Mouse (Mus musculus): ENCODE data around the gene Vmp1. TPM values are rescaled to one million over a fixed set of nuclear protein-coding genes. Genes with fewer than 3 reads are reported as not detected.

Gene Vmp1
- polyA plus RNA-seq, 1 experiment from 2014 or later = 151 TPM

DNA sequence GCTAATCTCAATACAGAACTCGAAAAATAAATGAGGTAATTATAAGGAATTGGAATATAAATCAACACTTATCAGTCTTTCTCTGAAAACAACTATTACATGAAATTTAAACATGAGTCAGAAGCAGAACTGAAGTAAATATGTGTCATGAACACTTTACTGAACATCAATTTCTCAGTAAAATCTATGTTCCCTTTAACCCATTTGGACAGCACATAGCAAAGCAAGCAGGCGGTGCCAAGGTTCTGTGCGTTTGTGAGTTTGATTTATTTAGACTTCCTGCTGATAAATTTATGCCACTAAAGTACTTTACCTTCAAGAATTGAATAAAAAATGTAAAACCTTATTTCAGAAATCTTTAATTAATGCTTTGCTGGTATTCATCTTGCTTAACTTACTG, 54.2 kb downstream of the Vmp1 start:
- H3K4me1 ChIP-seq (ENCODE audit: control insufficient read depth, insufficient read depth, low read length) = no peaks in the 10 kb centered on the region

DNA sequence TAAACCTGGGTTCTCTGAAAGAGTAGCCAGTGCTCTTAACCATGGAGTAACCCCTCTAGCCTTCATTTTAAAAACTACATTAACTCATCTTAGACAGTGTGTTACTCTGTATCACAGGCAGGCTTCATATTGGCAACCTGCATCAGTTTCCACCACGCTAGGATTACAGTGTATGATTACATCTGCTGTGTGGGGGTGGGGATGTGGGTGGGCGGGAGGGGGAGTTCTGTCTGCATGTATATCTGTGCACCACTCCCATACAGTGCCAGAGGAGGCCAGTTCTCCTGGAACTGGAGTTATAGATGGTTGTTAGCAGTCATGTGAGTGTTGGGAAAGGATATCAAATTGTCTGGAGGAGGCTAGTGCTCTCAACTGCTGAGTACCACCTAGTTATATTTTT, 55.2 kb downstream of the Vmp1 start:
- no peak for ATAC-seq (ENCODE audit: low read depth)
- H3K9me3 ChIP-seq (ENCODE audit: control insufficient read depth, low read length) = no peaks in the 10 kb centered on the region
- 92% methylated on average over 2 of the region's 2 CpGs for WGBS
- no peaks in the 10 kb centered on the region for H3K4me1 ChIP-seq (ENCODE audit: control insufficient read depth, insufficient read depth, low read length)
- no peak overlapping the region for H3K4me2 ChIP-seq (ENCODE audit: low read depth, low read length)
- H3K4me3 ChIP-seq (ENCODE audit: low read depth, low read length) = no peak overlapping the region
- no peaks in the 10 kb centered on the region for H3K27me3 ChIP-seq (ENCODE audit: control insufficient read depth, insufficient read depth, low read length)
- no peak overlapping the region for H3K9ac ChIP-seq (replicated peaks; ENCODE audit: low read depth, low read length)
- no peak overlapping the region for H3K27ac ChIP-seq (ENCODE audit: low read depth, low read length)
- H3K36me3 ChIP-seq (ENCODE audit: control insufficient read depth, insufficient read depth, low read length) = no peaks in the 10 kb centered on the region; the same call in 1 of the 2 replicates

More for the DNA sequence above, 54.2 kb downstream of the Vmp1 start:
- no peaks in the 10 kb centered on the region for H3K9me3 ChIP-seq (ENCODE audit: control insufficient read depth, low read length)
- H3K27me3 ChIP-seq (ENCODE audit: control insufficient read depth, insufficient read depth, low read length) = no peaks in the 10 kb centered on the region
- WGBS = 85% methylated on average over 3 of the region's 3 CpGs
- H3K27ac ChIP-seq (ENCODE audit: low read depth, low read length) = no peak overlapping the region
- no peak overlapping the region for H3K4me2 ChIP-seq (ENCODE audit: low read depth, low read length)
- ATAC-seq (ENCODE audit: low read depth) = no peak
- no peak overlapping the region for H3K9ac ChIP-seq (replicated peaks; ENCODE audit: low read depth, low read length)
- no peak overlapping the region for H3K4me3 ChIP-seq (ENCODE audit: low read depth, low read length)
- no peaks in the 10 kb centered on the region; the same call in 1 of the 2 replicates for H3K36me3 ChIP-seq (ENCODE audit: control insufficient read depth, insufficient read depth, low read length)

DNA sequence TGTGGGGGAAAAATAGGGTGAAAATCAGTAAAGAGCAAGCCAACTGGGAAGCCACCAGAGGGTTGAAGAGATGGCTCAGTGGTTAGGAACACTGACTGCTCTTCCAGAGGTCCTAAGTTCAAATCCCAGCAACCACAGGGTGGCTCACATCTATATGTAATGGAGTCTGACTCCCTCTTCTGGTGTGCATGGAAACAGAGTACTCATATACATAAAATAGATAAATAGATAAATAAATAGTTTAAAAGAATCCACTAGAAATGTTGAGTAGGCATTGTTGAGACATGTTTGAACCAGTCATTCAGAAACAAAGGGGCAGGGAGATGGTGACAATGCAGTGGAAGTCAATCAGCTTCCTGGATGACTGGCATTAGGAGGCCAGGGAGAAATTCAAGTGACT, 56.0 kb downstream of the Vmp1 start:
- no peak overlapping the region for H3K27ac ChIP-seq (ENCODE audit: low read depth, low read length)
- H3K27me3 ChIP-seq (ENCODE audit: control insufficient read depth, insufficient read depth, low read length) = no peaks in the 10 kb centered on the region
- no peaks in the 10 kb centered on the region for H3K36me3 ChIP-seq (ENCODE audit: control insufficient read depth, insufficient read depth, low read length)
- no peak for ATAC-seq (ENCODE audit: low read depth)
- H3K4me1 ChIP-seq (ENCODE audit: control insufficient read depth, insufficient read depth, low read length) = no peaks in the 10 kb centered on the region
- no peak overlapping the region for H3K9ac ChIP-seq (replicated peaks; ENCODE audit: low read depth, low read length)
- no peak overlapping the region for H3K4me2 ChIP-seq (ENCODE audit: low read depth, low read length)
- H3K4me3 ChIP-seq (ENCODE audit: low read depth, low read length) = no peak overlapping the region
- no peaks in the 10 kb centered on the region for H3K9me3 ChIP-seq (ENCODE audit: control insufficient read depth, low read length)

DNA sequence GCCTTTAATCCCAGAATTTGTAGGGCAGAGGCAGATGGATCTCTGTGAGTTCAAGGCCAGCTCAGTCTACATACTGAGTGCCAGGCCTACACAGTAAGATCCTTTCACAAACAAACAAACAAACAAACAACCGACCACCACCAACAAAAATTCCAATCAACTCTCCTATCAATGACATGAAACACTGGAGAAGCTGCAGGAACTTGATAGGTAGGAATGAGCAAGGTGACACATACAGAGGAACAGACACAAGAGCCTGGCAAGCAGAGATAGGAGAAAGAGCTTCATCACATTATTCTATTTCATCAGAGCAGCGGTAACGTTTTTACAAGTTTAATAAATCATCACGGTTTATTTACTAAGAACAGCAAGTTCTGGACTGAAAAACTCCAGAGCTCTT, 56.9 kb downstream of the Vmp1 start:
- no peak overlapping the region for H3K4me3 ChIP-seq (ENCODE audit: low read depth, low read length)
- no peaks in the 10 kb centered on the region for H3K36me3 ChIP-seq (ENCODE audit: control insufficient read depth, insufficient read depth, low read length)
- H3K27ac ChIP-seq (ENCODE audit: low read depth, low read length) = no peak overlapping the region
- H3K27me3 ChIP-seq (ENCODE audit: control insufficient read depth, insufficient read depth, low read length) = no peaks in the 10 kb centered on the region
- H3K9me3 ChIP-seq (ENCODE audit: control insufficient read depth, low read length) = no peaks in the 10 kb centered on the region
- H3K9ac ChIP-seq (replicated peaks; ENCODE audit: low read depth, low read length) = no peak overlapping the region
- H3K4me2 ChIP-seq (ENCODE audit: low read depth, low read length) = no peak overlapping the region
- H3K4me1 ChIP-seq (ENCODE audit: control insufficient read depth, insufficient read depth, low read length) = no peaks in the 10 kb centered on the region
- no peak for ATAC-seq (ENCODE audit: low read depth)
- WGBS = 90% methylated on average over 4 of the region's 4 CpGs

DNA sequence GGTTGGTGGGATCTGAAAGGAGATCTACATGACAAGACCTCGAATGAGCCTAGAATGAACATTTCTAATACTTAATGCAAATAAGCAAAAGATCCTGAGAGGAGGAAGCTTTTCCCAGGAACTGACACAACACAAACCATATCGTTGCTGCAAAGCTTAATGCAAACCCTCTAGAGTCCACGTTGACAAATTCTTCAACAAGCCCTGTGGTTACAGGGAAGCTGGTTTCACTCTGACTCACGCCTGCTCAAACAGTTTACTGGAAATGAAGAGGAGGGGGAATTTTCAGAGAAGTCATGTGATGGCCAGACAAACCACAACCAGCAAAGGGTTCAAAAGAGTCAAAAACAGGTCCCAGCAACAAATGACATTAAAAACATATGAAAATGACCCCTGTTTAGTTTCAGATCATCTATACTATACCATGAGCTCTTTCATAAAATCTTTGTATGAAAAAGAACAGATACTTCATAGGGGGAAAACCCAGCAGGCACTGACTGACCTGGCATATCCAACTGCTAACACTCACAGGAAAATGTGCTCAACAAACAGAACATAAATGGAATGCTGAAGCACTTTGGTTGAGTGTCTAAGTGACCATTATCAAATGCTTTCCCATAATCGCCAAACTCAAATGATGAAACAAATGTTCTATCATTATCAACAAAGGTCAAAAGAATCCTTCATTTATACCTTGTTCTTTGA, 59.2 kb downstream of the Vmp1 start:
- Histone ChIP-seq H3K4me2 (ENCODE audit: low read depth, low read length) (no peak overlapping the region), H3K4me1 (ENCODE audit: control insufficient read depth, insufficient read depth, low read length) (no peaks in the 10 kb centered on the region), H3K27me3 (ENCODE audit: control insufficient read depth, insufficient read depth, low read length) (no peaks in the 10 kb centered on the region), H3K4me3 (ENCODE audit: low read depth, low read length) (no peak overlapping the region), H3K27ac (ENCODE audit: low read depth, low read length) (no peak overlapping the region), H3K36me3 (ENCODE audit: control insufficient read depth, insufficient read depth, low read length) (no peaks in the 10 kb centered on the region), H3K9me3 (ENCODE audit: control insufficient read depth, low read length) (no peaks in the 10 kb centered on the region), H3K9ac (replicated peaks; ENCODE audit: low read depth, low read length) (no peak overlapping the region)
- 79% methylated on average over 5 of the region's 5 CpGs for WGBS
- ATAC-seq (ENCODE audit: low read depth) = no peak

DNA sequence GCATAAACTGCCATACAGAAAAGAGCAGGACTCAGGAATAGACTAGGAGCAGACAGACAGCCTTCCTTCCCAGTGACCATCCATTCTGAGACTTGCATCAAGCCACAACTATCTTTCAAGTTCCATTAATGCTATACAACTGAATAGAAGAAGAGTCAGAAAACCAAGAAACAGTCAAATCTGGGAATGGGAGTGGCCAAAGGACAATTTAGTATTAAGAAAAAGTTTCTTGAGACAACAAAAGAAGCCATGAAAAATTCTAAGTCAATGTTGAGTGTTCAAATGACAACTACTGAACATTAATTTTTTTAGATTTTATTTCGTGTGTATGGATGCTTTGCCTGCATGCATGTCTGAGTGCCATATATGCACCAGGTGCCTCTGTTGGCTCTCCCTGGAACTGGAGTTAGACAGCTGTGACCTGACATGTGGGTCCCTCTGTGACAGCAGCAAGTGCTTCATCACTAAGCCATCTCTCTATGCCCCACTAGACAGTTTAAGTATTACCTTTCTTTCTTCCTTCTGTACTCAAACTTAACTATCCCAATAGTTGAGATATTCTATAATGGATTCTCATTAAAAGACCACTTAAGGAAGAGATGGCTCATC, 60.1 kb downstream of the Vmp1 start:
- no peak overlapping the region for H3K27ac ChIP-seq (ENCODE audit: low read depth, low read length)

GRCm38 (mm10) chr11:86622191-86622912, 61.3 kb downstream of the Vmp1 start:
- no peaks in the 10 kb centered on the region for H3K27me3 ChIP-seq (ENCODE audit: control insufficient read depth, insufficient read depth, low read length)
- no peak overlapping the region for H3K9ac ChIP-seq (replicated peaks; ENCODE audit: low read depth, low read length)
- no peak overlapping the region for H3K27ac ChIP-seq (ENCODE audit: low read depth, low read length)
- H3K36me3 ChIP-seq (ENCODE audit: control insufficient read depth, insufficient read depth, low read length) = no peaks in the 10 kb centered on the region
- no peaks in the 10 kb centered on the region for H3K4me1 ChIP-seq (ENCODE audit: control insufficient read depth, insufficient read depth, low read length)
- H3K4me2 ChIP-seq (ENCODE audit: low read depth, low read length) = no peak overlapping the region
- 75% methylated on average over 1 of the region's 1 CpGs for WGBS
- no peaks in the 10 kb centered on the region for H3K9me3 ChIP-seq (ENCODE audit: control insufficient read depth, low read length)
- ATAC-seq (ENCODE audit: low read depth) = no peak
- no peak overlapping the region for H3K4me3 ChIP-seq (ENCODE audit: low read depth, low read length)

More for the DNA sequence above, 60.1 kb downstream of the Vmp1 start:
- no peak overlapping the region for H3K9ac ChIP-seq (replicated peaks; ENCODE audit: low read depth, low read length)
- H3K4me3 ChIP-seq (ENCODE audit: low read depth, low read length) = no peak overlapping the region
- H3K4me1 ChIP-seq (ENCODE audit: control insufficient read depth, insufficient read depth, low read length) = no peaks in the 10 kb centered on the region
- no peak overlapping the region for H3K4me2 ChIP-seq (ENCODE audit: low read depth, low read length)
- WGBS = 91% methylated on average over 1 of the region's 1 CpGs
- no peaks in the 10 kb centered on the region for H3K27me3 ChIP-seq (ENCODE audit: control insufficient read depth, insufficient read depth, low read length)
- no peaks in the 10 kb centered on the region for H3K36me3 ChIP-seq (ENCODE audit: control insufficient read depth, insufficient read depth, low read length)
- H3K9me3 ChIP-seq (ENCODE audit: control insufficient read depth, low read length) = no peaks in the 10 kb centered on the region
- no peak for ATAC-seq (ENCODE audit: low read depth)

DNA sequence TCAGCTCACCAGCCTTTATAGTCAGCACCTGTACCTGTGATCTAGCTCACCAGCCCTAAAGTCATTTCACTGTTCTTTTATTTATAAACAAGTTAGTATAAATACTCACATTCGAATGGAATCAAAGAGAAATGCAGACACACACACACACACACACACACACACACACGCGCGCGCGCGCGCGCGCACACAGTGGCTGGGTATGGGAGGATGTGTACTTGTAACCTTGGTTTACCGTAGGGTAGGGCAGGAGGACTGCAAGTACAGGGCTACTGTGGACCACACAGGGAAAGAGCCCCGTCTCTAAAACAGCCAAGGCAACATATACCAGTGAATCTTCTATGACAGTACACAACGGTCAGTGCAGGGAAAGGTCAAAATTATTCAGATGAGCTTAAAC, 62.5 kb downstream of the Vmp1 start:
- Histone ChIP-seq H3K4me2 (ENCODE audit: low read depth, low read length) (no peak overlapping the region), H3K9me3 (ENCODE audit: control insufficient read depth, low read length) (no peaks in the 10 kb centered on the region), H3K27me3 (ENCODE audit: control insufficient read depth, insufficient read depth, low read length) (no peaks in the 10 kb centered on the region), H3K4me1 (ENCODE audit: control insufficient read depth, insufficient read depth, low read length) (no peaks in the 10 kb centered on the region), H3K9ac (replicated peaks; ENCODE audit: low read depth, low read length) (no peak overlapping the region), H3K36me3 (ENCODE audit: control insufficient read depth, insufficient read depth, low read length) (no peaks in the 10 kb centered on the region), H3K4me3 (ENCODE audit: low read depth, low read length) (no peak overlapping the region), H3K27ac (ENCODE audit: low read depth, low read length) (no peak overlapping the region)
- ATAC-seq (ENCODE audit: low read depth) = no peak
- 96% methylated on average over 13 of the region's 13 CpGs for WGBS
